Mouse (Mus musculus) spleen, postnatal 10 days (tissue): ENCODE data around the gene Fbxo46.
"Not testable (repeated sequence)": the region's sequence is repeated elsewhere in the genome, so short reads cannot be mapped to it uniquely, and the experiment has no call there.

Experiments used
- DNase-seq, 2 experiments: peaks; one replicate each; pipeline ENCODE4 v3.0.0; 2021 to 2022; ENCODE audit warnings: low spot score in 2 of 2

Fbxo46 gene

DNA sequence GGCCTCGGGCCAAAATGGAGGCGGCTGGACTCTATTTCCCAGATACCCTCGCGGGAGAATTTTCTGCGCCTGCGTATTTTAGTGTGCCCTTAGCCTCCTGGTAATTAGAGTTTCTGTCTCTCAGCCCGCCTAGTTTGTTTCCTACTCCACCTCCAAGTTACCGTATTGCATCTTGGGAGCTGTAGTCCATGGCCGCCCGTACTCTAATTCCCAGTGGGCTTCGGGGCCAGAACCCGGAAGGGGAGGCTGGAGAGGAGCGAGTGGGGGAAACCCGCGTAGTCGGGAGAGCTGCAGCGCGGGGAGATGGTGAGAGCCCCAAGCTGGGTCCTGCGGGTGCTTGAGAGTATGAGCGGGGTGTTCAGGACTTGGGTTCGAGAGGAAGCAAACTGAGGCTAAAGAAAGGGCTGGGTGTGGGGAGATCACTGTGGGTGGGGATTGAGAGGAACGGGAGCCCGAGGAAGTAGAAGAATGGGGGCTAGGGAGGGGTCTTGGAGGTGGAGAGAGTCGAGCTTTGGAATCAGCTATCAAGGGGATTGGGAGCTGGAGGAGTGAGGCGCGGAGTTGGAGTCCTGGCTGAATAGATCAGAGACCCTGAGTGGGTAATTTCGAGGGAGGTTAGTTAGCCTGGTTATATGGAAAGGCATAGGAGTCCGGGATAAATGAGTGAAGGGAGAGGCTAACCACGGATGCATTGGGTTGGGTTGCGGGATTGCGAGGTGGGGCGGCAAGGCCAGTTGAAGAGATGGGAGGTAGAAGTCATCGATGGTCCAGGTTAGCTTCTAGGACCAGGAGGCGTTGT, at the start of gene Fbxo46:
Gene Fbxo46, plus strand, starts transcription at position 229 of the 799 bp plus-strand sequence.
- DNase-seq, result peak; percentile 85 to 93

GRCm38 (mm10) chr7:19071024-19071423, 48.6 kb upstream of the Fbxo46 start:
- not testable (repeated sequence) for DNase-seq

DNA sequence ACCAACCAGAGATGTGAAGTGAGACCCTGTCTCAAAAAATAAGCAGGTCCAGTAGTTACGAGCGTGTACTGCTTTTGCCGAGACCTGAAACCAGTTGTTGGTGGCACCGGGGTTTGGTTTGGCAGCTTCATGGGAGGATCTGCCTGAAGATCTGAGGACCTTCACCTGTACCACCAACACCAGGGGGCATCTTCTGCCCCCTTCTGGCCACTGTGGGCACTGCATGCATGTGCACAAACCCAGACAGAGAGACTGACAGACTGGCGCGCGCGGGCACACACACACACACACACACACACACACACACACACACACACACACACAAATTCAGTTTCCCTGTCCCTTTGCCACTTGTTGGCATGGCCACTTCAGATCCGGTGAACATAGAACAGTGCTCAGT, 46.2 kb upstream of the Fbxo46 start:
- DNase-seq, result peak; percentile 50 to 71

- DNase-seq, result no peak
Observed at GRCm38 (mm10) chr7:19074494-19074893, 45.2 kb upstream of the Fbxo46 start.

DNA sequence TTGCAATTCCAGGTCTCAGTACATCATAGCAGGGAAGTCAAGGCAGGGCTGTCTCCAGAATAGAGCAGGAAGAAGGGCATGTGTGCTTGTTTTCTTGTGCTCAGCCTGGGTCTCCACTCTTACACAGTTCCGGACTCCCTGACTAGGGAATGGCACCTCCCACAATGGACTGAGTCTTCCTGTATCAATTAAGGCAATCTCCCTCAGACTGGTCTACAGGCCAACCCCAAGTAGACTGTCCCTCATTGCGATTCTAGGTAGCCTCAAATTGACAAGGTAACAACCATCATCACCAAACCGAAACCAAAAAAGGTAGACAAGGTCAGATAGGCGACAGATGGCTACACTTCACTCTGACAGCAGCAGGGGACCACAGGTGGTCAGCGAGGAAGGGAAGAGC, 44.4 kb upstream of the Fbxo46 start:
- no peak for DNase-seq

DNA sequence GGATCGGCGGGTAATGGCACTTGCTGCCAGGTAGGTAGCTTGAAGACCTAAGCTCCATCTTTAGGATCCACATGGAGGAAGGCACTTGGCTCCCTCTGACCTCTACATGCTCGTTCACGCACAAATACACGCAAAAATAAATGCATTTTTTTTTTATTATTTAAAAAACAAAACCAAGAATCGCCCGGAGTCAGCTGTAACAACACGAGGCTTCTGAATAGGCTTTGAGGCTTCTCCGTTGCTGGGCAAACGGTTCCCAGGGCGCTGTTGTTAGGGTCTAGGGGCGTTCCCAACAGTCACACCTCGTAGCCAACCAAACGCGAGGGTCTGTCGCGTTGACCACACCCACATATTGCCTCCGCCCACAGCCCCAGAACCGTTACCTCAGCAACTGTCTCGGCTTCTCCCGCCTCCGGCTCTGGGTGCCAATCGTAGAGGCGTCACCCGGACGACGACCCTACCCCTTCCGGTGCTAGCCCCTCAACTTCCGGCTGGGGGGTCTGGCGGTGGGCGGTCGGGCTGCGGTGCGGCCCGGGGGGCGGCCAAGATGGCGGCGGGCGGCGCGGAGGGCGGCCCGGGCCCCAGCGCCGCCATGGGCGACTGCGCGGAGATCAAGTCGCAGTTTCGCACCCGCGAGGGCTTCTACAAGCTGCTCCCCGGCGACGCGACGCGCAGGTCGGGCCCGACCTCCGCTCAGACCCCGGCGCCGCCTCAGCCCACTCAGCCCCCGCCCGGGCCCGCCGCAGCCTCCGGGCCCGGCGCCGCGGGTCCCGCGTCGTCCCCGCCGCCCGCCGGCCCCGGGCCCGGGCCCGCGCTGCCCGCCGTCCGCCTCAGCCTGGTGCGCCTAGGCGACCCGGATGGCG, 43.7 kb upstream of the Fbxo46 start, which contains the start of gene Dmwd:
Gene Dmwd, plus strand, starts transcription at position 505 of the 863 bp plus-strand sequence.
- peak; percentile 72 to 87 for DNase-seq

- peak; percentile 50 to 58 for DNase-seq
Observed at GRCm38 (mm10) chr7:19076586-19076991, 43.1 kb upstream of the Fbxo46 start.

GRCm38 (mm10) chr7:19077761-19078160, 41.9 kb upstream of the Fbxo46 start:
- peak; percentile 55 to 74 for DNase-seq

GRCm38 (mm10) chr7:19078732-19079131, 40.9 kb upstream of the Fbxo46 start:
- no peak for DNase-seq

- DNase-seq, result peak in 1 of 2 experiments; percentile 23
Observed at GRCm38 (mm10) chr7:19080451-19080950, 39.2 kb upstream of the Fbxo46 start.

DNA sequence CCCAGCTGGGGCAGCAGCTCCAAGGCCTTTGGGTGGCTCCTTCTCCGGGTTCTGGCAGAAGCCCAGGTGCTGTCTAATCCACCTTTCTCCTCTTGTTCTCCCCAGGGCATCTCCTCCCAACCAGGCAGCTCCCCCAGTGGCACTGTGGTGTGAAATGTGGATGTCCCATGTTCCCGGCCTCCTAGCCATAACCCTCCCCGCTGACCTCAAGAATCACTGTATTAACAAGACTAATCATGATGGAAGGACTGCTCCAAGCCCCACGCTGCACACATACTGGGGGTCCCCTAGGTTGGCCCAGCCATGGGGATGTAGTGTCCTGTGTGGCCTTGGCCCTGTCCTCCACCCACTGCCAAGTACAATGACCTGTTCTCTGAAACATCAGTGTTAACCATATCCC, 37.5 kb upstream of the Fbxo46 start:
- peak in 1 of 2 experiments; percentile 10 for DNase-seq

GRCm38 (mm10) chr7:19083096-19083495, 36.6 kb upstream of the Fbxo46 start:
- peak; percentile 8 to 23 for DNase-seq

DNA sequence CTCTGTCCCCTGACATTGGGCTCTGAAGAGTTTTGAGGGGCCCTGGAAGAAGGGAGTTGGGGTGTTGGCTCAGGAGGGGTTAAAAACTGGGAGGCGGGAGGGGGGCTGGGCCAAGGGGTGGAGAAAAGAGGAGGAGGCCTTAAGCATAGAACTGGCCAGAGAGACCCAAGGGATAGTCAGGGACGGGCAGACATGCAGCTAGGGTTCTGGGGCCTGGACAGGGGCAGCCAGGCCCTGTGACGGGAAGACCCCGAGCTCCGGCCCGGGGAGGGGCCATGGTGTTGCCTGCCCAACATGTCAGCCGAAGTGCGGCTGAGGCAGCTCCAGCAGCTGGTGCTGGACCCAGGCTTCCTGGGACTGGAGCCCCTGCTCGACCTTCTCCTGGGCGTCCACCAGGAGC, 36.0 kb upstream of the Fbxo46 start, which contains the start of gene Dmpk:
Gene Dmpk, plus strand, starts transcription at position 149 of the 400 bp plus-strand sequence.
- peak in 1 of 2 experiments; percentile 22 for DNase-seq

- DNase-seq, result peak; percentile 39 to 69
Observed at GRCm38 (mm10) chr7:19084277-19084771, 35.3 kb upstream of the Fbxo46 start.

GRCm38 (mm10) chr7:19084921-19085473, 34.7 kb upstream of the Fbxo46 start:
- DNase-seq, result no peak

DNA sequence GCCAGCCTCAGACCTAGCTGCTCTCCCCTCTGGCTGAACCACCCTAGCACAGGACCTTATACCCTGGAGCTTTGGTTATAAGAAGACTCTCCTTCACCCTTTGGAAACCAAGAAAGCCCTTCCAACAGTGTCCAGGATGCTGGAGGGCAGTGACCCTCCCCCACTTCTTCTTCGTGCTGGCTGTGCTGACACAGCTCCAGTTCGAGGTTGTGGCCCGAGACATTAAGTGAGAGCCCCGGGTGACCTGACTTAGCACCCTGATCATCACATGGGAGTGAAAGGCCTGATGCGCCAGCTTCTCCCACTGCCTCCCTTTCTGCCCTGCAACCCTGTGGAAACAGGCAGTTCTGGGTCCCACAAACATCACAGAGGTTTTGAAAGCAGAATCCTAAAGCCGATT, 34.2 kb upstream of the Fbxo46 start:
- peak; percentile 14 to 24 for DNase-seq

DNA sequence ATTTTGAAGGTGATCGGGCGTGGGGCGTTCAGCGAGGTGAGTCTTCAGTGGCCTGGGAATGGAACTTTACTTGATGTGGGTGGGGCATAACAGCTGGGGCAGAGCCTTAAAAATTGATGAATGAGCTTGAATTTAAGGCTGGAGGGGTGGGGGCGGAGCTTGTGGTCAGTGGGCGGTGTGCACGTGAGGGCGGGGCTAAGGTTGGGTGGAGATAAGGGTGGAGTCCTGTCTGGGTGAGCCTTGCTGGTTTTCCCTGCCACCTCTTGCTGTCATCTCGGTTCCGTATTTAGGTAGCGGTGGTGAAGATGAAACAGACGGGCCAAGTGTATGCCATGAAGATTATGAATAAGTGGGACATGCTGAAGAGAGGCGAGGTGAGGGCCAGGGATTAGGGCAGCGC, 33.6 kb upstream of the Fbxo46 start:
- peak; percentile 51 to 88 for DNase-seq

DNA sequence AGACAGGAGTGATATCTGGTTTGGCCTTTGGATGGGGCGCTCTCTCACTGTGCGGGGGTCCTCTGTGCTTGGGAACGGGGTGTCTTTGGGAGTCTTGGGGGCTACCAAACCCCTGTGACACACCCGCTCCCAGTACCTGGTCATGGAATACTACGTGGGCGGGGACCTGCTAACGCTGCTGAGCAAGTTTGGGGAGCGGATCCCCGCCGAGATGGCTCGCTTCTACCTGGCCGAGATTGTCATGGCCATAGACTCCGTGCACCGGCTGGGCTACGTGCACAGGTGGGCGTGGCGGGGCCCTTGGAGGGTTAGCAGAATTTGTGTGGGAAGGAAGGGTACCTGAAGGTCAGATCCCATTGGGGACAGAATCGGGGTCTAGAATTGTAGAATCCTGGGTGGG, 32.9 kb upstream of the Fbxo46 start:
- DNase-seq, result peak in 1 of 2 experiments; percentile 21

DNA sequence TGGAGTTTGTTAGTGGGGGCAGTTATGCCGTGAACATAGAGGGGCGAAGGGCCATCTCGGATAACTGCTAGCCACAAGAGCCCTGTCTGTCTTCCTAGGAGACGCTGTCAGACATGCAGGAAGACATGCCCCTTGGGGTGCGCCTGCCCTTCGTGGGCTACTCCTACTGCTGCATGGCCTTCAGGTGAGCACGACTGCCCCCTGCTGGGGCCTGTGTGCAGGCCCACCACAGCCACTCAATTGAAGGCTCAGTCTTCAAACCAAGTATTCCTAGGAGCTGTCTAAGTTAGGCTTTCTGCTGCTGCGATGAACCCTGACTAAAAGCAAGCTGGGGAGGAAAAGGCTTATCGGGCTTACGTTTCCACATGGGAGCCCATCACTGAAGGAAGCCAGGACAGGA, 30.8 kb upstream of the Fbxo46 start:
- peak; percentile 67 to 85 for DNase-seq

DNA sequence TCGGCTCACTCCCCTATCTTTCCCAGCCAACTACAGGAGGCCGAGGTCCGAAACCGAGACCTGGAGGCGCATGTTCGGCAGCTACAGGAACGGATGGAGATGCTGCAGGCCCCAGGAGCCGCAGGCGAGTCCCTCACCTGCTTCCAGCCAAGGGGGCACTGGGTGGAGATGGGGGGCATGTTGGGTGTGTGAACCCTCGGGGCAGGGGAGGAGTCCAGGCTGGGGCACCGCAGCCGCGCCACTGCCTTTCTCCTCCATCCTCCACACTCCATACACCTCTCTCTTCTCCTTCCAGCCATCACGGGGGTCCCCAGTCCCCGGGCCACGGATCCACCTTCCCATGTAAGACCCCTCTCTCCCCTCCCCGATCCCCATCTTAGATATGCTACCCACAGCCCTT, 27.7 kb upstream of the Fbxo46 start:
- no peak for DNase-seq

DNA sequence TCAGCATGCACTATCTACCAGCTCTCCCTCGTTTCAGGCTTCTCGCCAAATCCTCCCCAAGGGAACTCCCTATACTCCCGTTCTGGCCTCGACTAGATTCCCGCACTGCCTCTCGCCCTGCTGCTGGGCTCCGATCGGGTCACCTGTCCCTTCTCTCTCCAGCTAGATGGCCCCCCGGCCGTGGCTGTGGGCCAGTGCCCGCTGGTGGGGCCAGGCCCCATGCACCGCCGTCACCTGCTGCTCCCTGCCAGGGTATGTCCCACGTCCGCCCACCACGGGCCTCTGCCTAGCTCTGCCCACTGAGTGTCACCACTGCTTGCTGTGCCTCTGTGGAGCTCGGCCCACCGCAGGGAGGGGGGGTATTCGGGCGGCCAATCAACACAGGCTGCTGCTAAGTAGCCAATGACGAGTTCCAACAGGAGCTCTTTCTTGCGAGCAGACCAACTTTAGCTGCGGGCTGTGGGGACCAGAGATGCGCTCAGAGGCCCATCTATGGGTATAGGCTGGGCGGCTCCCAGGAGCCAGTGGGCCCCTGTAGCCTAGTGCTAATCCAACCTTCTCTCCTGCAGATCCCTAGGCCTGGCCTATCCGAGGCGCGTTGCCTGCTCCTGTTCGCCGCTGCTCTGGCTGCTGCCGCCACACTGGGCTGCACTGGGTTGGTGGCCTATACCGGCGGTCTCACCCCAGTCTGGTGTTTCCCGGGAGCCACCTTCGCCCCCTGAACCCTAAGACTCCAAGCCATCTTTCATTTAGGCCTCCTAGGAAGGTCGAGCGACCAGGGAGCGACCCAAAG, 27.1 kb upstream of the Fbxo46 start:
- DNase-seq, result peak; percentile 38 to 49
